Mouse (Mus musculus): Measurements from ENCODE around the gene Sik3. TPM values are rescaled to one million over a fixed set of nuclear protein-coding genes. Genes with fewer than 3 reads are reported as not detected.

Sik3 gene
- polyA plus RNA-seq, 1 experiment, result 41.0 TPM

GRCm38 (mm10) chr9:46261131-46261530 is 248.5 kb downstream of the Sik3 start:
- TF ChIP-seq GATA1 (IDR thresholded peaks at IDR 0.05; ENCODE audit: low read length), result no peak

GRCm38 (mm10) chr9:46268343-46268873 is 255.8 kb downstream of the Sik3 start, which contains the start of gene Apoa5:
Apoa5 (plus strand) TSS chr9:46268633.
- TF ChIP-seq GATA1 (IDR thresholded peaks at IDR 0.05; ENCODE audit: low read length), result no peak

- no peak for TF ChIP-seq GATA1 (IDR thresholded peaks at IDR 0.05; ENCODE audit: low read length)
These were observed 256.5 kb downstream of the Sik3 start for GRCm38 (mm10) chr9:46269125-46269524.

GRCm38 (mm10) chr9:46270782-46271181 is 258.2 kb downstream of the Sik3 start:
- no peak for TF ChIP-seq GATA1 (IDR thresholded peaks at IDR 0.05; ENCODE audit: low read length)

GRCm38 (mm10) chr9:46272070-46272469 is 259.4 kb downstream of the Sik3 start:
- TF ChIP-seq GATA1 (IDR thresholded peaks at IDR 0.05; ENCODE audit: low read length), result no peak

GRCm38 (mm10) chr9:46272677-46273454 is 260.2 kb downstream of the Sik3 start, which contains the start of gene Zpr1:
Zpr1 (plus strand) TSS chr9:46273064.
- TF ChIP-seq GATA1 (IDR thresholded peaks at IDR 0.05; ENCODE audit: low read length), result no peak

Other genes starting within 250 kb of the Sik3 start
- gene Cep164, start 184.1 kb upstream of the Sik3 start, polyA plus RNA-seq (2012), result 73.3 and 85.0 TPM in 2 replicates
- gene Bace1, start 174.2 kb upstream of the Sik3 start, polyA plus RNA-seq (2012), result not detected in 2 replicates
- 5.1 TPM in 2 replicates for gene Pcsk7, start 106.3 kb upstream of the Sik3 start, polyA plus RNA-seq (2012)
- gene Rnf214, start 105.9 kb upstream of the Sik3 start, polyA plus RNA-seq (2012), result 11.7 and 14.3 TPM in 2 replicates
- gene Tagln, start 76.8 kb upstream of the Sik3 start, polyA plus RNA-seq (2012), result 0.03 and 0.06 TPM in 2 replicates
- gene Sidt2, start 57.6 kb upstream of the Sik3 start, polyA plus RNA-seq (2012), result 23.1 and 26.1 TPM in 2 replicates
- gene Pafah1b2, start 130 bp upstream of the Sik3 start, polyA plus RNA-seq (2012), result 154 and 210 TPM in 2 replicates
- gene Apoa1, start 215.8 kb downstream of the Sik3 start, polyA plus RNA-seq (2012), result 0.17 and 0.26 TPM in 2 replicates
- gene Apoc3, start 222.8 kb downstream of the Sik3 start, polyA plus RNA-seq (2012), result not detected in 2 replicates
- gene Apoa4, start 227.9 kb downstream of the Sik3 start, polyA plus RNA-seq (2012), result not detected in 2 replicates